Mouse (Mus musculus): ENCODE data around the gene Son. TPM values are rescaled to one million over a fixed set of nuclear protein-coding genes. Genes with fewer than 3 reads are reported as not detected.

The Son gene
- polyA plus RNA-seq, 1 experiment from 2014 or later, result 130 TPM

DNA sequence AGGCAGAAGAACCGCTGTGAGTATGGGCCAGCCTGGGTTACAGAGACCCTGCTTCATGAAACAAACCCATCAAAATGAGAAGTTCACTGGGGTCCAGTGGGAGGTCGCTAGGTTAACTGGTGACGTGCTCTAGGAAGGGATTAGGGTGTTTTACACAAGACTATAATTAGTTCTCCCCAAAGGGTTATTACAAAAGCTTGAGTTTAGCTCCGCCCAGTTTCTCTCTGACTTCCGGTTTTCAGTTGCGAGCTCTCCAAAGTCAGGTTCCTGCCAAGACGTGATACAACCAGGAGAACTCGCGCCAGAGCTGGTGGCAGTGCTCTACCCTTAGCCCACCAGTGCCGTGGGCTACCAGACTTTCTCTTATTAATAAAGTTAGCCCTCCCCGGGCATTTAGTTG is 36.1 kb upstream of the Son start:
- Histone ChIP-seq H3K36me3 (ENCODE audit: control insufficient read depth, insufficient read depth, low read length) (no peaks in the 10 kb centered on the region), H3K4me1 (ENCODE audit: control insufficient read depth, insufficient read depth, low read length) (no peaks in the 10 kb centered on the region), H3K27me3 (ENCODE audit: control insufficient read depth, insufficient read depth, low read length) (no peaks in the 10 kb centered on the region), H3K4me2 (ENCODE audit: low read depth) (no peak overlapping the region), H3K9me3 (ENCODE audit: control insufficient read depth, low read length) (no peaks in the 10 kb centered on the region), H3K27ac (ENCODE audit: low read depth, low read length) (no peak overlapping the region), H3K4me3 (ENCODE audit: low read depth, low read length) (no peak overlapping the region), H3K9ac (ENCODE audit: low read length) (no peak overlapping the region)
- 77% methylated on average over 11 of the region's 11 CpGs for WGBS
- no peak for DNase-seq (ENCODE audit: low spot score)
- ATAC-seq (ENCODE audit: insufficient read depth, low FRiP score, low TSS enrichment), result no peak

DNA sequence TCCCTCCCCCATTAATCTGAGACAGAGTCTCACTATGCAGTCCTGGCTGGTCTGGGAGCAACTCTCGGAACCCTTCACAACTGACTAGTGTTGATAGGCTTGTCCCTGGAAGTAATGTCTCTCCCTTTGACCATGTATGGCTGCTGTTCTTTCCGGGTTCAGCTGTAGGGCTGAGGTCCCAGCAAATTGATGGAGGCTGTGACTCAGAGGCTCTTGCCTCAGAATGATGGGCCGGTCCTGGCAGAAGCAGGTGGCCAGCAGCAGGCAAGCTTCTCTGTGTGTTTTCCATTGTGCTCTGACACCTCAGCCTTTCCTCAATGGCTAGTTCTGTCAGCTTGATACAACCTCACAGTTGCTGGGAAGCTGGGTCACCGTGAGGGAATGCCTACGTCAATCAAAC is 34.8 kb upstream of the Son start:
- no peaks in the 10 kb centered on the region for H3K9me3 ChIP-seq (ENCODE audit: control insufficient read depth, low read length)
- no peak overlapping the region for H3K4me2 ChIP-seq (ENCODE audit: low read depth)
- DNase-seq (ENCODE audit: low spot score) (no peak), ATAC-seq (ENCODE audit: insufficient read depth, low FRiP score, low TSS enrichment) (no peak)
- no peaks in the 10 kb centered on the region for H3K4me1 ChIP-seq (ENCODE audit: control insufficient read depth, insufficient read depth, low read length)
- no peaks in the 10 kb centered on the region for H3K27me3 ChIP-seq (ENCODE audit: control insufficient read depth, insufficient read depth, low read length)
- H3K9ac ChIP-seq (ENCODE audit: low read length), result no peak overlapping the region
- no peak overlapping the region for H3K4me3 ChIP-seq (ENCODE audit: low read depth, low read length)
- 62% methylated on average over 5 of the region's 5 CpGs for WGBS
- H3K36me3 ChIP-seq (ENCODE audit: control insufficient read depth, insufficient read depth, low read length), result no peaks in the 10 kb centered on the region
- no peak overlapping the region for H3K27ac ChIP-seq (ENCODE audit: low read depth, low read length)

DNA sequence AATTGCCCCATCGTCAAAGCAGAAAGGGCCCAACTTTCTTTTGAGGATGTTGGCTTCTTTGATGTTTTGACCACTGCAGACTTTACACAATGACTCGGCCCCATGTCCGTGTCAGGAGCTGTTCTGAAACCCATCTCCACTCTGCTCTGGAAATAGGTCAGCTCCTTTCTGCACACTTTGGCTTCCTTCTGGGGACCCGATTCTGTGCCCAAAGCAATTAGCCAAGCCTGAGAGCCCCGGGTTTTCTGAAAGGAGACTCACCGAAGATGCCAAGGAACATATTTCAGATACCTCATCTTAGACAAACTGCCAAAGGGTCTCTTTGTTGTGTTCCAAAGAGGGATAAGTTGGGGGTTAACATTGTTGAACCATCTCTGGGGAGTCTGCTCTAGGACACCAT is 32.8 kb upstream of the Son start:
- no peaks in the 10 kb centered on the region for H3K36me3 ChIP-seq (ENCODE audit: control insufficient read depth, insufficient read depth, low read length)

DNA sequence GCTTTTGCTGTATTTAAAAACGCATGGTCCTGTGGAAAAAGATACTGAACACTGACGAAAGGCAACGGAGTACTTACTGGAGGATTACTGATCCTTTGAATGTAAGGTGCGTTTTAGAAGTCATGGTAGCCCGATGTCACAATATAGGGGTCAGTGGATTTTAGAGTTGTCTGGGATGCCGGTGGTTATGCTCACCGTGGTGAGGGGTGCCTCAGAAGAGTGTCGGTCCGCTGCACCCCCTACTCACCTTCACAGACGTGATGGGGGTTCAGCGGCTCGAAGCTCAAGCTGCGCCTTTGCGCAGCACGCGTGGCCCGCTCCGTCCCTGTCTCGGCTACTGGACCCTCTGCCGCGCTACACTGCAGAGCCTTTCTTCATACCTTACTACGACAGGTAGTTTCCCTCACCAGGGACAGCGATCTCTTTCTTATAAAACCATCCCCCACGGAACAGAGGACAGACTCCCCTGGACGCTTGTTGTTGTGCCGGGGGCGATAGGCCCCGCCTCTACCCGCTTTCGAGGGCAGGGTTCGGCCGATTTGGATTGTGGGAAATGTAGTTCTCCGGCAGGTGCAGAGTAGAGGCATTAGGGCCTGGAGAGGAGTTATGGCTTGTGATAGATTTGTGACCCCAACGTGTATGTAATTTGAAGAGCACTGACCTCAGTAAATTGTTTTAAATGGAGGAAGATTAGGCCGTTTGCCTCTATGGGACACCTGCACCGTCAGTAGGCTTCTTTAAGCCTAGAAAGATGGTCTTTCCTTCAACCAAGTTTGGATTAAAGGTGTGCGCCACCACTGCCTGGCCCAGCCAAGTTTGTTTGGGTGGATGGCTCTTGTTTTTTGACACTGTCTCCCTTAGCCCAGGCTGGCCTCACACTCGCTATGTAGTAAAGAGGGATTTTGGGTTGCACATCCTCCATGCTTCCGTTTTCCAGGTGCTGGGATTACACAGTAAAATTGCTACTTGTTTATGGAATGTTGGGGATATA is 28.5 kb upstream of the Son start, which contains the start of gene Dnajc28:
TSS of gene Dnajc28 (minus strand) at position 516 of the 991 bp plus-strand sequence.
- peak; percentile 90 for ATAC-seq (ENCODE audit: insufficient read depth, low FRiP score, low TSS enrichment)
- 10% methylated on average over 39 of the region's 39 CpGs for WGBS

More for the DNA sequence above, 32.8 kb upstream of the Son start:
- 81% methylated on average over 6 of the region's 6 CpGs for WGBS
- DNase-seq (ENCODE audit: low spot score), result no peak
- Histone ChIP-seq H3K27me3 (ENCODE audit: control insufficient read depth, insufficient read depth, low read length) (no peaks in the 10 kb centered on the region), H3K4me3 (ENCODE audit: low read depth, low read length) (no peak overlapping the region), H3K4me1 (ENCODE audit: control insufficient read depth, insufficient read depth, low read length) (no peaks in the 10 kb centered on the region), H3K9me3 (ENCODE audit: control insufficient read depth, low read length) (no peaks in the 10 kb centered on the region), H3K27ac (ENCODE audit: low read depth, low read length) (no peak overlapping the region), H3K4me2 (ENCODE audit: low read depth) (no peak overlapping the region), H3K9ac (ENCODE audit: low read length) (no peak overlapping the region)
- no peak for ATAC-seq (ENCODE audit: insufficient read depth, low FRiP score, low TSS enrichment)

DNA sequence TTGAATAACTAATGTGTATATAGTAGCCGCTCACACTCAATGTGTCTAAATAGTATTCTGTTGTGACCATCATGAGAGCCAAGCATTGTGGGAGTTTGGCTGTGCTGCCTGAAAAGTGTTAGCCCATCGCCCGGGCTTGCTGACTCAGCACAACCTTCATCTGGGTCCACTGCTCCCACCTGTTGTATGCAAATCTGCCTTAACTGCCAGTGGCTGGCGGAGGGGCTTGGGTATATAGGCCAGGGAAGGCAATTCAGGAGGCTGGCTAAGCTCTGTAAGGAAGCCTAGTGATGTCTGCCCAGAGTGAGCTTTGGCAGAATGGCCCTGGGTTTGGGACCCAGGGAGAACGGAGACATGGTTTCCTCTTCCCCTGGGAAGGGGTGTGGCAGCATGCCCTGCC is 27.1 kb upstream of the Son start:
- no peak overlapping the region for H3K4me2 ChIP-seq (ENCODE audit: low read depth)
- H3K4me1 ChIP-seq (ENCODE audit: control insufficient read depth, insufficient read depth, low read length), result no peaks in the 10 kb centered on the region
- H3K9me3 ChIP-seq (ENCODE audit: control insufficient read depth, low read length), result no peaks in the 10 kb centered on the region
- no peaks in the 10 kb centered on the region for H3K27me3 ChIP-seq (ENCODE audit: control insufficient read depth, insufficient read depth, low read length)
- DNase-seq (ENCODE audit: low spot score) (no peak), ATAC-seq (ENCODE audit: insufficient read depth, low FRiP score, low TSS enrichment) (no peak)
- H3K4me3 ChIP-seq (ENCODE audit: low read depth, low read length), result no peak overlapping the region
- no peak overlapping the region for H3K9ac ChIP-seq (ENCODE audit: low read length)
- no peak overlapping the region for H3K27ac ChIP-seq (ENCODE audit: low read depth, low read length)
- WGBS, result 92% methylated on average over 5 of the region's 5 CpGs
- H3K36me3 ChIP-seq (ENCODE audit: control insufficient read depth, insufficient read depth, low read length), result peaks cover 17% of the 10 kb centered on the region

More for the DNA sequence above, 28.5 kb upstream of the Son start, which contains the start of gene Dnajc28:
- Histone ChIP-seq H3K4me2 (ENCODE audit: low read depth) (peak within 1 kb of the TSS; percentile 83), H3K4me3 (ENCODE audit: low read depth, low read length) (peak within 1 kb of the TSS; percentile 59), H3K9ac (ENCODE audit: low read length) (peak within 1 kb of the TSS; percentile 61), H3K4me1 (ENCODE audit: control insufficient read depth, insufficient read depth, low read length) (no peaks in the 10 kb centered on the region), H3K9me3 (ENCODE audit: control insufficient read depth, low read length) (no peaks in the 10 kb centered on the region), H3K36me3 (ENCODE audit: control insufficient read depth, insufficient read depth, low read length) (peaks cover 11% of the 10 kb centered on the region), H3K27ac (ENCODE audit: low read depth, low read length) (no peak within 1 kb of the TSS), H3K27me3 (ENCODE audit: control insufficient read depth, insufficient read depth, low read length) (no peaks in the 10 kb centered on the region)
- peak; percentile 81 for DNase-seq (ENCODE audit: low spot score)

DNA sequence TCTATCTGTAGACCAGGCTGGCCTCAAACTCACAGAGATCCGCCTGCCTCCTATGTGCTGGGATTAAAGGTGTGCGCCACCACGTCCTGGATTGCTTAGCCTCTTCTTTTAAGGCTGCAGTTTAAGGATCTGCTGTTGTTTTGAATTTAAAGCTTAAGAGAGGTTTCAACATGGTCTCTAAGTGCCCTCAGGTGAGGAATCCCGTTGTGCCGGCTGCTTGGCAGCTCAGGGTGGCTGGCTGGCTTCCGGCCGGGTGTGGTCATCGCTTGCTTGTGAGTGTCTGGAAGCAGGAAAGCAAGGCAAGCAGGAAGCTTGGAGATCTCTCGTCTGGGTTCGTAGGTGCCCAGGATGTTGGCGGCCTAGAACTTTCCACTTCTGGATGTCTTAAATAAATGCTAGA is 26.3 kb upstream of the Son start:
- 92% methylated on average over 11 of the region's 11 CpGs for WGBS
- peaks cover 19% of the 10 kb centered on the region for H3K36me3 ChIP-seq (ENCODE audit: control insufficient read depth, insufficient read depth, low read length)

DNA sequence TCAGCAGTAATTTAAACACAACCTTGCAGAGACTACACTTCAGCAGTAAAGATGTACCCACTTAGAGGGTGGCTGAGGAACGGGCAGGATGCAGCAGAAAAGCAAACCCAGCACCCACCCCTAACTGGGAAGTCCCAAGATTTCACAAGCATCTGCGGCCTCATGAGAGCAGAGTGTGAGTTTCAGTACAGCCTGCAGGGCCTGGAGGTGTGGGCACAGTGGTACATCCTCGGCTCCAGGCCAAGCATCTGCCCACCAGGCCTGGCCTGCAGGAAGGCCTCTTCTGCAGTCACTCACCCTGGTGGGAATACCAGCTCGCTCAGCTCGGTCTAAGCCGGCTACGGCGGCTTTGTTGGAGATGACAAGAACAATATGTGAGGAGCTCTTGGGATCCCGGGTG is 24.2 kb upstream of the Son start:
- H3K4me1 ChIP-seq (ENCODE audit: control insufficient read depth, insufficient read depth, low read length), result no peaks in the 10 kb centered on the region
- ATAC-seq (ENCODE audit: insufficient read depth, low FRiP score, low TSS enrichment) (no peak), DNase-seq (ENCODE audit: low spot score) (no peak)
- no peak overlapping the region for H3K4me3 ChIP-seq (ENCODE audit: low read depth, low read length)
- H3K36me3 ChIP-seq (ENCODE audit: control insufficient read depth, insufficient read depth, low read length), result peaks cover 19% of the 10 kb centered on the region
- H3K27me3 ChIP-seq (ENCODE audit: control insufficient read depth, insufficient read depth, low read length), result no peaks in the 10 kb centered on the region
- no peak overlapping the region for H3K9ac ChIP-seq (ENCODE audit: low read length)
- no peaks in the 10 kb centered on the region for H3K9me3 ChIP-seq (ENCODE audit: control insufficient read depth, low read length)
- H3K27ac ChIP-seq (ENCODE audit: low read depth, low read length), result no peak overlapping the region
- 95% methylated on average over 9 of the region's 9 CpGs for WGBS
- no peak overlapping the region for H3K4me2 ChIP-seq (ENCODE audit: low read depth)

More for the DNA sequence above, 26.3 kb upstream of the Son start:
- H3K27ac ChIP-seq (ENCODE audit: low read depth, low read length), result no peak overlapping the region
- H3K4me3 ChIP-seq (ENCODE audit: low read depth, low read length), result no peak overlapping the region
- H3K9ac ChIP-seq (ENCODE audit: low read length), result no peak overlapping the region
- no peak overlapping the region for H3K4me2 ChIP-seq (ENCODE audit: low read depth)
- ATAC-seq (ENCODE audit: insufficient read depth, low FRiP score, low TSS enrichment) (no peak), DNase-seq (ENCODE audit: low spot score) (no peak)
- H3K4me1 ChIP-seq (ENCODE audit: control insufficient read depth, insufficient read depth, low read length), result no peaks in the 10 kb centered on the region
- H3K9me3 ChIP-seq (ENCODE audit: control insufficient read depth, low read length), result no peaks in the 10 kb centered on the region
- H3K27me3 ChIP-seq (ENCODE audit: control insufficient read depth, insufficient read depth, low read length), result no peaks in the 10 kb centered on the region

DNA sequence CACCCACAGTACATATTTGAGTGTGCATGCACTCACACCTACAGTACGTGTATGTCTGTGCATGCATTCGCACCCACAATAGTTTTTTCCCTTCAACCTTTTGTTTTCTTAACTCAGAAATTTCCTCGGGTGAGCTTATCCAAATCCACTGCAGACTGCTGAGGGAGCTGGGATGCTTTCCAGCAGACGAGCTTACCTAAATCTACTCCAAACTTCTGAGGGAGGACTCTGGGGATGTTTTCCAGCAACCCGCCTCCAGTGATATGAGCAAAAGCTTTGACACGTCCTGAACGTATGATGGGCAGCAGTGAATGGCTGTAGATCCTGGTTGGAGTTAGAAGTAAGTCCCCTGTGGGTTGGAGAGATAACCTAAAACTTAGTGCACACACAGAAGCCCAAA is 19.5 kb upstream of the Son start:
- ATAC-seq (ENCODE audit: insufficient read depth, low FRiP score, low TSS enrichment) (no peak), DNase-seq (ENCODE audit: low spot score) (no peak)
- Histone ChIP-seq H3K9me3 (ENCODE audit: control insufficient read depth, low read length) (no peaks in the 10 kb centered on the region), H3K4me1 (ENCODE audit: control insufficient read depth, insufficient read depth, low read length) (no peaks in the 10 kb centered on the region), H3K27me3 (ENCODE audit: control insufficient read depth, insufficient read depth, low read length) (no peaks in the 10 kb centered on the region), H3K9ac (ENCODE audit: low read length) (no peak overlapping the region), H3K4me3 (ENCODE audit: low read depth, low read length) (no peak overlapping the region), H3K27ac (ENCODE audit: low read depth, low read length) (no peak overlapping the region), H3K4me2 (ENCODE audit: low read depth) (no peak overlapping the region), H3K36me3 (ENCODE audit: control insufficient read depth, insufficient read depth, low read length) (peaks cover 18% of the 10 kb centered on the region)
- 93% methylated on average over 7 of the region's 7 CpGs for WGBS

DNA sequence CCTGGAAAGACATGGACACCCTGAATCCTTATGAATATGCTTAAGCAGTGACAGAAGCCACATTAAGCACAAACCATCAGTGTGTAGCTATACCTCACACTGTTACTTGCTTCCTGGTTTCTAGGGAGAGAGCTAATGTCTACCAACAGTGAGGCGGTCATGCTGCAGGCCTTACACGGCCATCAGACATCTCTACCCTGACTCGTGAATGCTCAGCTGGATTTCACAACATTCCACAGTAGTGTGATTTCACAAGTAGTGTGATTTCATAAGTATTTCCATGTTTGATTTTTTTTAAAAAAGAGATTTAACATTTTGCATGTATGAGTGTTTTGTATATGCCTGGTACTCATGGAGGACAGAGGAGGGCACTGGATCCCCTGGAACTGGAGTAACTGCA is 18.6 kb upstream of the Son start:
- Histone ChIP-seq H3K9ac (ENCODE audit: low read length) (no peak overlapping the region), H3K9me3 (ENCODE audit: control insufficient read depth, low read length) (no peaks in the 10 kb centered on the region), H3K4me3 (ENCODE audit: low read depth, low read length) (no peak overlapping the region), H3K27me3 (ENCODE audit: control insufficient read depth, insufficient read depth, low read length) (no peaks in the 10 kb centered on the region), H3K4me1 (ENCODE audit: control insufficient read depth, insufficient read depth, low read length) (no peaks in the 10 kb centered on the region), H3K4me2 (ENCODE audit: low read depth) (no peak overlapping the region), H3K36me3 (ENCODE audit: control insufficient read depth, insufficient read depth, low read length) (peaks cover 22% of the 10 kb centered on the region), H3K27ac (ENCODE audit: low read depth, low read length) (no peak overlapping the region)
- 89% methylated on average over 3 of the region's 3 CpGs for WGBS
- ATAC-seq (ENCODE audit: insufficient read depth, low FRiP score, low TSS enrichment) (no peak), DNase-seq (ENCODE audit: low spot score) (no peak)

Measured in neural tube, embryonic 11.5 days (tissue).